Mouse (Mus musculus): Measurements from ENCODE around the gene Phf19. TPM values are rescaled to one million over a fixed set of nuclear protein-coding genes. Genes with fewer than 3 reads are reported as not detected.

The Phf19 gene
- polyA plus RNA-seq, 1 experiment, result 1.8 TPM

- TF ChIP-seq GATA1 (IDR thresholded peaks at IDR 0.05; ENCODE audit: low read length) (no peak), TAL1 (IDR thresholded peaks at IDR 0.05; ENCODE audit: low read length) (no peak)
- no peaks in the 10 kb centered on the region for H3K9me3 ChIP-seq (ENCODE audit: control insufficient read depth, low read length)
- no peak overlapping the region for H3K4me3 ChIP-seq (replicated peaks)
- H3K36me3 ChIP-seq (ENCODE audit: control insufficient read depth), result no peaks in the 10 kb centered on the region
- H3K27me3 ChIP-seq (ENCODE audit: control insufficient read depth), result peaks cover 14% of the 10 kb centered on the region
- H3K4me1 ChIP-seq (ENCODE audit: control insufficient read depth), result no peaks in the 10 kb centered on the region; the same call in 1 of the 2 replicates
Measured at GRCm38 (mm10) chr2:34944761-34945160, 30.9 kb upstream of the Phf19 start.

GRCm38 (mm10) chr2:34943556-34944120, 29.8 kb upstream of the Phf19 start:
- no peaks in the 10 kb centered on the region; the same call in 1 of the 2 replicates for H3K4me1 ChIP-seq (ENCODE audit: control insufficient read depth)
- H3K9me3 ChIP-seq (ENCODE audit: control insufficient read depth, low read length), result no peaks in the 10 kb centered on the region
- peaks cover 14% of the 10 kb centered on the region for H3K27me3 ChIP-seq (ENCODE audit: control insufficient read depth)

GRCm38 (mm10) chr2:34941061-34941675, 27.3 kb upstream of the Phf19 start:
- Histone ChIP-seq H3K27me3 (ENCODE audit: control insufficient read depth) (peaks cover 18% of the 10 kb centered on the region), H3K36me3 (ENCODE audit: control insufficient read depth) (no peaks in the 10 kb centered on the region), H3K4me3 (replicated peaks) (no peak overlapping the region), H3K9me3 (ENCODE audit: control insufficient read depth, low read length) (no peaks in the 10 kb centered on the region), H3K4me1 (ENCODE audit: control insufficient read depth) (no peaks in the 10 kb centered on the region; the same call in 1 of the 2 replicates)
- TF ChIP-seq GATA1 (IDR thresholded peaks at IDR 0.05; ENCODE audit: low read length) (no peak), TAL1 (IDR thresholded peaks at IDR 0.05; ENCODE audit: low read length) (no peak)

More at GRCm38 (mm10) chr2:34943556-34944120, 29.8 kb upstream of the Phf19 start:
- no peak for TF ChIP-seq GATA1 (IDR thresholded peaks at IDR 0.05; ENCODE audit: low read length)
- no peak; the same call in 2 of the 3 replicates for TF ChIP-seq TAL1 (IDR thresholded peaks at IDR 0.05; ENCODE audit: low read length)
- no peak overlapping the region for H3K4me3 ChIP-seq (replicated peaks)
- H3K36me3 ChIP-seq (ENCODE audit: control insufficient read depth), result no peaks in the 10 kb centered on the region

GRCm38 (mm10) chr2:34940246-34940645, 26.4 kb upstream of the Phf19 start:
- Histone ChIP-seq H3K9me3 (ENCODE audit: control insufficient read depth, low read length) (no peaks in the 10 kb centered on the region), H3K36me3 (ENCODE audit: control insufficient read depth) (no peaks in the 10 kb centered on the region), H3K4me1 (ENCODE audit: control insufficient read depth) (no peaks in the 10 kb centered on the region; the same call in 1 of the 2 replicates), H3K27me3 (ENCODE audit: control insufficient read depth) (peaks cover 18% of the 10 kb centered on the region), H3K4me3 (replicated peaks) (no peak overlapping the region)
- TF ChIP-seq GATA1 (IDR thresholded peaks at IDR 0.05; ENCODE audit: low read length) (no peak), TAL1 (IDR thresholded peaks at IDR 0.05; ENCODE audit: low read length) (no peak)

GRCm38 (mm10) chr2:34938269-34939208, 24.7 kb upstream of the Phf19 start:
- no peaks in the 10 kb centered on the region for H3K9me3 ChIP-seq (ENCODE audit: control insufficient read depth, low read length)
- peaks cover 18% of the 10 kb centered on the region for H3K27me3 ChIP-seq (ENCODE audit: control insufficient read depth)
- no peaks in the 10 kb centered on the region for H3K36me3 ChIP-seq (ENCODE audit: control insufficient read depth)
- no peak for TF ChIP-seq GATA1 (IDR thresholded peaks at IDR 0.05; ENCODE audit: low read length)
- no peak for TF ChIP-seq TAL1 (IDR thresholded peaks at IDR 0.05; ENCODE audit: low read length)
- H3K4me1 ChIP-seq (ENCODE audit: control insufficient read depth), result no peaks in the 10 kb centered on the region
- H3K4me3 ChIP-seq (replicated peaks), result no peak overlapping the region

GRCm38 (mm10) chr2:34937460-34937859, 23.6 kb upstream of the Phf19 start:
- H3K27me3 ChIP-seq (ENCODE audit: control insufficient read depth), result peaks cover 18% of the 10 kb centered on the region
- no peaks in the 10 kb centered on the region for H3K4me1 ChIP-seq (ENCODE audit: control insufficient read depth)
- no peak overlapping the region for H3K4me3 ChIP-seq (replicated peaks)
- no peaks in the 10 kb centered on the region for H3K36me3 ChIP-seq (ENCODE audit: control insufficient read depth)
- TF ChIP-seq TAL1 (IDR thresholded peaks at IDR 0.05; ENCODE audit: low read length), result no peak
- no peaks in the 10 kb centered on the region for H3K9me3 ChIP-seq (ENCODE audit: control insufficient read depth, low read length)

- H3K4me3 ChIP-seq (replicated peaks), result no peak overlapping the region
- H3K36me3 ChIP-seq (ENCODE audit: control insufficient read depth), result no peaks in the 10 kb centered on the region
- TF ChIP-seq TAL1 (IDR thresholded peaks at IDR 0.05; ENCODE audit: low read length) (no peak), GATA1 (IDR thresholded peaks at IDR 0.05; ENCODE audit: low read length) (no peak)
- no peaks in the 10 kb centered on the region for H3K27me3 ChIP-seq (ENCODE audit: control insufficient read depth)
- H3K4me1 ChIP-seq (ENCODE audit: control insufficient read depth), result 0 out of 2 replicates have a peak, but pooled peaks cover 2% of the 10 kb centered on the region
- no peaks in the 10 kb centered on the region for H3K9me3 ChIP-seq (ENCODE audit: control insufficient read depth, low read length)
Measured at GRCm38 (mm10) chr2:34927320-34927719, 13.5 kb upstream of the Phf19 start.

GRCm38 (mm10) chr2:34922729-34923128, 8.9 kb upstream of the Phf19 start:
- H3K9me3 ChIP-seq (ENCODE audit: control insufficient read depth, low read length), result no peaks in the 10 kb centered on the region
- H3K36me3 ChIP-seq (ENCODE audit: control insufficient read depth), result no peaks in the 10 kb centered on the region
- no peak overlapping the region for H3K4me3 ChIP-seq (replicated peaks)
- TF ChIP-seq GATA1 (IDR thresholded peaks at IDR 0.05; ENCODE audit: low read length), result no peak
- TF ChIP-seq TAL1 (IDR thresholded peaks at IDR 0.05; ENCODE audit: low read length), result no peak
- 0 out of 2 replicates have a peak, but pooled peaks cover 2% of the 10 kb centered on the region for H3K4me1 ChIP-seq (ENCODE audit: control insufficient read depth)
- peaks cover 6% of the 10 kb centered on the region for H3K27me3 ChIP-seq (ENCODE audit: control insufficient read depth)

- H3K4me3 ChIP-seq (replicated peaks), result no peak overlapping the region
- H3K4me1 ChIP-seq (ENCODE audit: control insufficient read depth), result peaks cover under 1% of the 10 kb centered on the region; the same call in 1 of the 2 replicates
- no peaks in the 10 kb centered on the region for H3K9me3 ChIP-seq (ENCODE audit: control insufficient read depth, low read length)
- TF ChIP-seq TAL1 (IDR thresholded peaks at IDR 0.05; ENCODE audit: low read length) (no peak), GATA1 (IDR thresholded peaks at IDR 0.05; ENCODE audit: low read length) (no peak)
- peaks cover 22% of the 10 kb centered on the region for H3K27me3 ChIP-seq (ENCODE audit: control insufficient read depth)
- H3K36me3 ChIP-seq (ENCODE audit: control insufficient read depth), result no peaks in the 10 kb centered on the region
Measured at GRCm38 (mm10) chr2:34920144-34920543, 6.3 kb upstream of the Phf19 start.
